Mouse (Mus musculus): ENCODE measurements around the gene Elobl. TPM values are rescaled to one million over a fixed set of nuclear protein-coding genes. Genes with fewer than 3 reads are reported as not detected.

The Elobl gene
- polyA plus RNA-seq, 1 experiment from 2014 or later, result not detected

- H3K9ac ChIP-seq, result no peak overlapping the region
- no peak overlapping the region for H3K27ac ChIP-seq
- H3K36me3 ChIP-seq, result peaks cover 32% of the 10 kb centered on the region
- WGBS, result 100% methylated on average over 2 of the region's 2 CpGs
- H3K27me3 ChIP-seq, result no peaks in the 10 kb centered on the region
- no peak for ATAC-seq (ENCODE audit: insufficient number of reproducible peaks, insufficient read depth, low FRiP score, low TSS enrichment, low read depth)
- H3K4me3 ChIP-seq, result no peak overlapping the region
- no peak overlapping the region for H3K4me2 ChIP-seq
- H3K4me1 ChIP-seq, result peaks cover 6% of the 10 kb centered on the region; the same call in 1 of the 2 replicates
- no peaks in the 10 kb centered on the region for H3K9me3 ChIP-seq
Observed at GRCm38 (mm10) chr11:88951576-88951975, 15.2 kb downstream of the Elobl start.

- Histone ChIP-seq H3K36me3 (peaks cover 38% of the 10 kb centered on the region), H3K4me3 (no peak overlapping the region), H3K4me2 (no peak overlapping the region), H3K27me3 (no peaks in the 10 kb centered on the region), H3K9me3 (no peaks in the 10 kb centered on the region), H3K27ac (no peak overlapping the region), H3K4me1 (peaks cover 6% of the 10 kb centered on the region; the same call in 1 of the 2 replicates), H3K9ac (no peak overlapping the region)
- ATAC-seq (ENCODE audit: insufficient number of reproducible peaks, insufficient read depth, low FRiP score, low TSS enrichment, low read depth), result no peak
- 88% methylated on average over 13 of the region's 13 CpGs for WGBS
Observed at GRCm38 (mm10) chr11:88950640-88951250, 16.0 kb downstream of the Elobl start.

GRCm38 (mm10) chr11:88949802-88950639, 16.7 kb downstream of the Elobl start:
- 85% methylated on average over 8 of the region's 8 CpGs for WGBS
- H3K27ac ChIP-seq, result no peak overlapping the region

GRCm38 (mm10) chr11:88948896-88949295, 17.8 kb downstream of the Elobl start:
- peaks cover 57% of the 10 kb centered on the region for H3K36me3 ChIP-seq
- no peaks in the 10 kb centered on the region for H3K9me3 ChIP-seq
- no peak overlapping the region for H3K4me3 ChIP-seq
- no peaks in the 10 kb centered on the region for H3K27me3 ChIP-seq
- H3K9ac ChIP-seq, result no peak overlapping the region
- WGBS, result 67% methylated on average over 8 of the region's 8 CpGs
- peaks cover 6% of the 10 kb centered on the region; the same call in 1 of the 2 replicates for H3K4me1 ChIP-seq
- no peak overlapping the region for H3K27ac ChIP-seq
- ATAC-seq (ENCODE audit: insufficient number of reproducible peaks, insufficient read depth, low FRiP score, low TSS enrichment, low read depth), result no peak
- H3K4me2 ChIP-seq, result no peak overlapping the region

More at GRCm38 (mm10) chr11:88949802-88950639, 16.7 kb downstream of the Elobl start:
- H3K27me3 ChIP-seq, result no peaks in the 10 kb centered on the region
- H3K36me3 ChIP-seq, result peaks cover 45% of the 10 kb centered on the region
- peaks cover 6% of the 10 kb centered on the region; the same call in 1 of the 2 replicates for H3K4me1 ChIP-seq
- ATAC-seq (ENCODE audit: insufficient number of reproducible peaks, insufficient read depth, low FRiP score, low TSS enrichment, low read depth), result no peak
- H3K4me2 ChIP-seq, result no peak overlapping the region
- no peak overlapping the region for H3K4me3 ChIP-seq
- H3K9ac ChIP-seq, result no peak overlapping the region
- H3K9me3 ChIP-seq, result no peaks in the 10 kb centered on the region

- Histone ChIP-seq H3K27me3 (no peaks in the 10 kb centered on the region), H3K4me3 (no peak overlapping the region), H3K4me1 (no peaks in the 10 kb centered on the region), H3K9me3 (no peaks in the 10 kb centered on the region), H3K4me2 (no peak overlapping the region), H3K36me3 (peaks cover 63% of the 10 kb centered on the region), H3K27ac (no peak overlapping the region), H3K9ac (no peak overlapping the region)
- ATAC-seq (ENCODE audit: insufficient number of reproducible peaks, insufficient read depth, low FRiP score, low TSS enrichment, low read depth), result no peak
- WGBS, result 70% methylated on average over 7 of the region's 8 CpGs
Observed at GRCm38 (mm10) chr11:88945971-88946585, 20.7 kb downstream of the Elobl start.

GRCm38 (mm10) chr11:88941489-88941888, 25.2 kb downstream of the Elobl start:
- Histone ChIP-seq H3K4me3 (no peak overlapping the region), H3K36me3 (peaks cover 61% of the 10 kb centered on the region), H3K4me1 (no peaks in the 10 kb centered on the region), H3K27ac (no peak overlapping the region), H3K27me3 (no peaks in the 10 kb centered on the region), H3K9me3 (no peaks in the 10 kb centered on the region), H3K9ac (no peak overlapping the region), H3K4me2 (no peak overlapping the region)
- ATAC-seq (ENCODE audit: insufficient number of reproducible peaks, insufficient read depth, low FRiP score, low TSS enrichment, low read depth), result no peak
- 80% methylated on average over 12 of the region's 12 CpGs for WGBS

- Histone ChIP-seq H3K4me1 (no peaks in the 10 kb centered on the region), H3K27ac (no peak overlapping the region), H3K4me3 (no peak overlapping the region), H3K27me3 (no peaks in the 10 kb centered on the region), H3K9ac (no peak overlapping the region), H3K9me3 (no peaks in the 10 kb centered on the region), H3K4me2 (no peak overlapping the region), H3K36me3 (peaks cover 59% of the 10 kb centered on the region)
- ATAC-seq (ENCODE audit: insufficient number of reproducible peaks, insufficient read depth, low FRiP score, low TSS enrichment, low read depth), result no peak
- 91% methylated on average over 4 of the region's 4 CpGs for WGBS
Observed at GRCm38 (mm10) chr11:88939634-88940033, 27.1 kb downstream of the Elobl start.

- Histone ChIP-seq H3K9ac (no peak overlapping the region), H3K4me1 (no peaks in the 10 kb centered on the region), H3K27me3 (no peaks in the 10 kb centered on the region), H3K27ac (no peak overlapping the region), H3K36me3 (peaks cover 59% of the 10 kb centered on the region), H3K4me2 (no peak overlapping the region), H3K4me3 (no peak overlapping the region), H3K9me3 (no peaks in the 10 kb centered on the region)
- WGBS, result 99% methylated on average over 2 of the region's 2 CpGs
- ATAC-seq (ENCODE audit: insufficient number of reproducible peaks, insufficient read depth, low FRiP score, low TSS enrichment, low read depth), result no peak
Observed at GRCm38 (mm10) chr11:88938770-88939169, 28.0 kb downstream of the Elobl start.

GRCm38 (mm10) chr11:88937886-88938285, 28.8 kb downstream of the Elobl start:
- H3K27ac ChIP-seq, result no peak overlapping the region
- H3K4me3 ChIP-seq, result no peak overlapping the region
- WGBS, result 87% methylated on average over 2 of the region's 2 CpGs
- no peak overlapping the region for H3K4me2 ChIP-seq
- H3K9me3 ChIP-seq, result no peaks in the 10 kb centered on the region
- no peaks in the 10 kb centered on the region for H3K27me3 ChIP-seq
- H3K36me3 ChIP-seq, result peaks cover 59% of the 10 kb centered on the region
- no peak for ATAC-seq (ENCODE audit: insufficient number of reproducible peaks, insufficient read depth, low FRiP score, low TSS enrichment, low read depth)
- H3K9ac ChIP-seq, result no peak overlapping the region
- no peaks in the 10 kb centered on the region for H3K4me1 ChIP-seq

GRCm38 (mm10) chr11:88934089-88935000, 32.4 kb downstream of the Elobl start:
- WGBS, result 90% methylated on average over 19 of the region's 19 CpGs
- no peak overlapping the region for H3K27ac ChIP-seq
- H3K36me3 ChIP-seq, result peaks cover 59% of the 10 kb centered on the region
- no peak overlapping the region for H3K4me3 ChIP-seq
- H3K27me3 ChIP-seq, result no peaks in the 10 kb centered on the region
- H3K9me3 ChIP-seq, result no peaks in the 10 kb centered on the region
- ATAC-seq (ENCODE audit: insufficient number of reproducible peaks, insufficient read depth, low FRiP score, low TSS enrichment, low read depth), result no peak
- no peak overlapping the region for H3K4me2 ChIP-seq
- no peaks in the 10 kb centered on the region for H3K4me1 ChIP-seq
- no peak overlapping the region for H3K9ac ChIP-seq

- Histone ChIP-seq H3K27me3 (no peaks in the 10 kb centered on the region), H3K27ac (no peak overlapping the region), H3K4me2 (no peak overlapping the region), H3K36me3 (peaks cover 66% of the 10 kb centered on the region), H3K4me3 (no peak overlapping the region), H3K9ac (no peak overlapping the region), H3K9me3 (no peaks in the 10 kb centered on the region), H3K4me1 (no peaks in the 10 kb centered on the region)
- no peak for ATAC-seq (ENCODE audit: insufficient number of reproducible peaks, insufficient read depth, low FRiP score, low TSS enrichment, low read depth)
- WGBS, result 92% methylated on average over 9 of the region's 9 CpGs
Observed at GRCm38 (mm10) chr11:88933030-88933429, 33.7 kb downstream of the Elobl start.
